ENCODE assay signal across 13 mouse cellular contexts in genomic region chr16:87434946-87435345, GRCm38 (mm10).
"Had no signal": no experiment of that assay in that cellular context is flagged by ENCODE, and none has a peak within 500 bp of the region (broad histone marks: within the 10 kb centered on the region; RNA-seq: fewer than 3 reads in every experiment).

No protein-coding gene starts in this region.

- H3K27ac ChIP-seq: left cerebral cortex, adult 2 months; limb, embryonic 15.5 days; liver, embryonic 12.5 days; macrophage; midbrain, embryonic 15.5 days; neural tube, embryonic 12.5 days; stomach, embryonic 15.5 days had no signal

- H3K9ac ChIP-seq: limb, embryonic 15.5 days; liver, embryonic 12.5 days; lung, embryonic 14.5 days; midbrain, embryonic 15.5 days; neural tube, embryonic 12.5 days; stomach, embryonic 15.5 days had no signal

- DNase-seq: lung, embryonic 14.5 days; lung, postnatal 14 days; spleen, adult 18-20 months had no signal

- H3K27me3 ChIP-seq: limb, embryonic 15.5 days; liver, embryonic 12.5 days; megakaryocyte, embryonic 14.5 days; midbrain, embryonic 15.5 days; neural tube, embryonic 12.5 days; stomach, embryonic 15.5 days had no signal

- H3K36me3 ChIP-seq: liver, embryonic 12.5 days; midbrain, embryonic 15.5 days; neural tube, embryonic 12.5 days; stomach, embryonic 15.5 days had no signal

- H3K4me1 ChIP-seq: stomach, embryonic 15.5 days had no signal

- H3K9me3 ChIP-seq: limb, embryonic 15.5 days; liver, embryonic 12.5 days; megakaryocyte, embryonic 14.5 days; midbrain, embryonic 15.5 days; neural tube, embryonic 12.5 days; stomach, embryonic 15.5 days had no signal

- H3K4me3 ChIP-seq: left cerebral cortex, adult 2 months; limb, embryonic 15.5 days; liver, embryonic 12.5 days; megakaryocyte, embryonic 14.5 days; midbrain, embryonic 15.5 days; neural tube, embryonic 12.5 days; stomach, embryonic 15.5 days had no signal

- H3K4me2 ChIP-seq: limb, embryonic 15.5 days; liver, embryonic 12.5 days; lung, embryonic 14.5 days; midbrain, embryonic 11.5 days; midbrain, embryonic 15.5 days; neural tube, embryonic 12.5 days; stomach, embryonic 15.5 days had no signal

- ATAC-seq: intestine, embryonic 16.5 days; liver, embryonic 12.5 days; midbrain, embryonic 15.5 days had no signal
